Mouse (Mus musculus) hindbrain, postnatal 0 days (tissue): Measurements from ENCODE around the gene Cela2a. TPM values are rescaled to one million over a fixed set of nuclear protein-coding genes. Genes with fewer than 3 reads are reported as not detected.

Source experiments
- ATAC-seq: fragments of 200-750 bp; cut with Nextera tagmentation; 2 replicates; pipeline ENCODE4 v1.8.0; 2017; ENCODE audit warnings: mild to moderate bottlenecking, moderate TSS enrichment, moderate library complexity
- DNase-seq: peaks from one replicate; pipeline ENCODE4 v3.0.0-alpha.2; 2015; ENCODE audit warnings: low spot score
- H3K27ac ChIP-seq: fragments of 300-500 bp; sonication (generic); 2 replicates; pipeline ENCODE4 v1.5.1; 2014; ENCODE audit warnings: mild to moderate bottlenecking
- H3K27me3 ChIP-seq: fragments of 300-500 bp; sonication (generic); 2 replicates; pipeline ENCODE4 v1.6.1; 2014; ENCODE audit warnings: low read length, mixed read lengths; ENCODE audit not compliant: insufficient read depth
- H3K36me3 ChIP-seq: fragments of 300-500 bp; sonication (generic); 2 replicates; pipeline ENCODE4 v1.6.1; 2014; ENCODE audit warnings: low read length, mixed read lengths; ENCODE audit not compliant: insufficient read depth
- H3K4me1 ChIP-seq: fragments of 300-500 bp; sonication (generic); 2 replicates; pipeline ENCODE4 v1.6.1; 2014; ENCODE audit warnings: antibody characterized with exemption, low read length, mixed read lengths; ENCODE audit not compliant: insufficient read depth
- H3K4me2 ChIP-seq: fragments of 300-500 bp; sonication (generic); 2 replicates; pipeline ENCODE4 v1.6.1; 2014; ENCODE audit warnings: low read depth, mild to moderate bottlenecking, low read length, moderate library complexity, mixed read lengths
- H3K4me3 ChIP-seq: fragments of 300-500 bp; sonication (generic); 2 replicates; pipeline ENCODE4 v1.5.1; 2014; ENCODE audit warnings: low read length
- H3K9ac ChIP-seq: fragments of 300-500 bp; sonication (generic); replicated peaks from 2 replicates; pipeline ENCODE4 v1.6.1; 2014; ENCODE audit warnings: mild to moderate bottlenecking, low read length, moderate library complexity, mixed read lengths
- H3K9me3 ChIP-seq: fragments of 300-500 bp; sonication (generic); 2 replicates; pipeline ENCODE4 v1.6.1; 2016; ENCODE audit warnings: low read length, mixed read lengths
- CTCF ChIP-seq: IDR thresholded peaks from 2 replicates; pipeline ENCODE4 v1.5.1; 2016; ENCODE audit warnings: antibody characterized with exemption, control low read depth, low read depth
- WGBS: fragments of 180-500 bp; shearing (Covaris S2); extraction: QIAGEN DNeasy Blood & Tissue Kit; methylation state at CpG from one replicate; pipeline ENCODE4 v1.1.7; 2014; 5-methylcytosine and 5-hydroxymethylcytosine counted together
- polyA plus RNA-seq: library from polyadenylated mRNA; unstranded; fragments of >200 nt; fragmentation: Nextera tagmentation; extraction: Ambion mirVana; gene quantifications from 2 replicates; pipeline ENCODE4 v1.2.1, GENCODE M21; 2015
- total RNA-seq: library from RNA; depleted of rRNA; stranded (reverse); fragments of >200 nt; gene quantifications from 2 replicates; pipeline ENCODE4 v1.2.3, GENCODE M21; 2014

Gene Cela2a
- total and polyA plus RNA-seq, 2 experiments from 2014 or later = 0.26 TPM; not detected in 1

DNA sequence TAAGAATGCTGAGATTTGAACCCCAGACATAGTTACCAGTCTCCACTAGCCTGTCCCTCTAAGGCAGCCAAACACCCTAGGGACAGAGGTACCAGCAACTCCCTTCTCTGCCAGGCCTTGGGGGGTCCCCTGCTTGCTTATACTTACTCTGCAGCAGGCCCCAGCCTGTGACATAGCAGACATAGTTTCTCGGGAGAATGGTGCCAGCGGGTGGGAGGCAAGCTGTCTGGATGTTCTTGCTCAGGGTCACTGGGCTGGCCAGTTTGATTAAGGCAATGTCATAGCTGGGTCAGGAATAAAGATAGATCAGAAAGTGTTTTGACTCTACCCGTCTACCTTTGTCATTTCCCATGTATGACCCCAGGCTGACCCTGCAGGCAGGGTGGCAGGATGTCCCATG, 4.8 kb downstream of the Cela2a start:
- H3K9me3 ChIP-seq = no peaks in the 10 kb centered on the region
- no peaks in the 10 kb centered on the region for H3K4me1 ChIP-seq
- H3K9ac ChIP-seq = no peak overlapping the region
- TF ChIP-seq CTCF = no peak
- ATAC-seq = no peak
- H3K27ac ChIP-seq = no peak overlapping the region
- no peaks in the 10 kb centered on the region for H3K36me3 ChIP-seq
- no peak overlapping the region for H3K4me3 ChIP-seq
- no peak overlapping the region for H3K4me2 ChIP-seq
- no peaks in the 10 kb centered on the region for H3K27me3 ChIP-seq
- 63% methylated on average over 3 of the region's 3 CpGs for WGBS
- no peak for DNase-seq

DNA sequence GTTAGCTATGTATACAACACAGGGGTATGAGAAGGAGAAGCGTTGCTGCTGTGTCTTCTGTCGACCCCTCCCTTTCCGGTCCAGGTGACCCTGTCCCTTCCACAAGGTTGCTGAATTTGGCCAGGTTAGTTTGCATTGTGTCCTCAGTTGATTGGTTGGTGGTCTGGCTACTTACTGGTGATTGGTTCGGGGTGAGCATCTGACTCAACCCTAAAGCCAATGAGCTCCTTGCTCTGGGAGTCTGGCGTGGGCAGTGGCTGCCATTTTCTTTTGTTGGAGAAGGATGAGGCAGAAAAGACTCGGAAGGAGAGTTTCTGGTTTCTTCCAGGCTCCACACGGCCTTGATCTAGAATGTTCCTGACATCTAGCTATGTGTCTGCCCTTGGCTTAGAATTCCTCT, 6.6 kb downstream of the Cela2a start:
- Histone ChIP-seq H3K4me2 (no peak overlapping the region), H3K9me3 (no peaks in the 10 kb centered on the region), H3K27ac (no peak overlapping the region), H3K36me3 (peaks cover 14% of the 10 kb centered on the region; the same call in 1 of the 2 replicates), H3K4me3 (no peak overlapping the region), H3K4me1 (no peaks in the 10 kb centered on the region), H3K27me3 (no peaks in the 10 kb centered on the region), H3K9ac (no peak overlapping the region)
- no peak for ATAC-seq
- TF ChIP-seq CTCF = no peak
- DNase-seq = no peak
- 94% methylated on average over 7 of the region's 7 CpGs for WGBS

DNA sequence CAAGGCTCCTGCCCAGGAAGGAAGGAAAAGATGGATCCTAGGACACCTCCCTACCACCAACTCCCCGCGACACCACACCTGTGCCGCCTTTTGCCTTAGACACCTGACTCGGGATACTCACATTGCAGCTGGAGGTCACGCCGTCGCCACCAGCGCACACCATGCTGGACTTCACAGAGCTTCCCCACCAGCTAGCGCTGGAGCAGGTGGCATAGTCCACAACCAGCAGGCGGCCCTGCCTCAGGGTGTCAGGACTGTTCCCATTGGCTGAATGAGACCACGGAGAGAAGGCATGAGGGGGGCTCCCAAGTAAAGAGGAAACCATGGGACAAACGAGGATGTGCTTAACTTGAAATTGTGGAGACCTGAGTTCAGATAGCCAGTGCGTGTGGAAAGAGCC, 7.1 kb downstream of the Cela2a start:
- WGBS = 89% methylated on average over 13 of the region's 13 CpGs
- Histone ChIP-seq H3K36me3 (peaks cover 18% of the 10 kb centered on the region; the same call in 1 of the 2 replicates), H3K9me3 (no peaks in the 10 kb centered on the region), H3K4me1 (no peaks in the 10 kb centered on the region), H3K9ac (no peak overlapping the region), H3K27me3 (no peaks in the 10 kb centered on the region), H3K4me3 (no peak overlapping the region), H3K27ac (no peak overlapping the region), H3K4me2 (no peak overlapping the region)
- no peak for TF ChIP-seq CTCF
- ATAC-seq = no peak
- no peak for DNase-seq

DNA sequence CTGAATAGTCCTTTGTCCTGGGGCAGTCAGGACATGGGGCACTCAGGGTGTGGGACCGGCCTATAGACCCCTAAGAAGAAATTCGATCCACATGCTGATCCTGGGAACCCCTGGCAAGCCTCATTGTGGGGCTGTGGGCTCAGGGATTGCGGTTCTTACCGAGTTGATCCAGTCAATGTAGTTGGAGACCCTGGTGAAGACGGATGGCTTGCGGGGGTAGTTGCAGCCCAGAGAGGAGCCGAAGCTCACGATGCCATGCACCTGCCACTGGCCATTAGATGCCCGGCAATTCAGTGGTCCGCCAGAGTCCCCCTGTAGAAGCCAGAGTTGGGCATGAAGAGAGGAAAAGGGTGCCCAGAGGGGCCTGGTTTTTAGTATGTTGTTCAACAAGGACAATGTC, 8.3 kb downstream of the Cela2a start:
- WGBS = 63% methylated on average over 10 of the region's 10 CpGs
- Histone ChIP-seq H3K9ac (no peak overlapping the region), H3K36me3 (peaks cover 28% of the 10 kb centered on the region), H3K4me2 (no peak overlapping the region), H3K9me3 (no peaks in the 10 kb centered on the region), H3K4me1 (no peaks in the 10 kb centered on the region), H3K4me3 (no peak overlapping the region), H3K27ac (no peak overlapping the region), H3K27me3 (no peaks in the 10 kb centered on the region)
- DNase-seq (no peak), ATAC-seq (no peak)
- TF ChIP-seq CTCF = no peak

DNA sequence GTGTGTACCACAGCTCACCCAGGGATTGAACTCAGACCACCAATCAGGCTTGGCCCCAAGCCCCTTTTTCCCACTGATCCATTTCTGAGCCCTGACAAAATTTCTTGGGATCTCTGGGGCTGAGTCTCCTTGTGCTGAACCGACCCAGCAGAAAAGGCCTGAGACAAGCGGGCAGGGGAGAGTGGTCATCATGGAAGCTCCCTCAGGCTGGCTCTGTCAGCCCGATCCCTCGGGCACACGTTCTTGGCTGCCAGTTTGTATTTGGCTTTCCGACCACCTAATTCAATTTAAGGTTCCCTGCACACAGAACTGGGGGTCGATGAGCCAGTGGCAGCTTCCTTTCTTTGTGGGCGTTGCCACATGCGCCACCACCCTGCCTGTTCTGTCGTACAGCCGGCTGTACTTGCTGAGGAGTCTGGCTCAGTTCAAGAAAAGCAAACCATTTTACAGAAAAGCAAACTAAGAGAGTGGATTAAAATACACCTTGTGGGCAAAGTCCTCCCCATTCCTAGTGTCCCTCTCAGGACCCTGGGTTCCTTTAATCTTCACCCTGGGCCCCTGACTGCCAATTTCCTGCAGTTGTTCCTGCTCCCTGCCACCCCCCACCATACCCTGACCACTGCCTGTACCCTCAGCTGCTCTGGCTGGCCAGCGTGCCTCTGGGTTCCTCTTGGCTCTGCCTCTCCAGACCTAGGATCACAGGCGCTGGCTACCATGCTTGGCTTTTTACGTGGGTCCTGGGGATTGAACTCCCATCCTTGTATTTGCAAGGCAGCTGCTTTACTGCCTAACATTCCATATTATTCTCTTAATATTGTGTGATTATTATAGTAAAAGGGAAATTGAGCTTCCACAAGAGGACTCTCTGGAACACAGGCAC, 8.9 kb downstream of the Cela2a start:
- ATAC-seq = no peak
- no peak overlapping the region for H3K4me3 ChIP-seq
- H3K36me3 ChIP-seq = peaks cover 35% of the 10 kb centered on the region
- no peak overlapping the region for H3K9ac ChIP-seq
- no peaks in the 10 kb centered on the region for H3K27me3 ChIP-seq
- 51% methylated on average over 14 of the region's 14 CpGs for WGBS
- no peak overlapping the region; the same call in 1 of the 2 replicates for H3K27ac ChIP-seq
- H3K4me2 ChIP-seq = no peak overlapping the region
- H3K4me1 ChIP-seq = no peaks in the 10 kb centered on the region
- no peaks in the 10 kb centered on the region for H3K9me3 ChIP-seq
- peak; percentile 5 for DNase-seq
- no peak for TF ChIP-seq CTCF

DNA sequence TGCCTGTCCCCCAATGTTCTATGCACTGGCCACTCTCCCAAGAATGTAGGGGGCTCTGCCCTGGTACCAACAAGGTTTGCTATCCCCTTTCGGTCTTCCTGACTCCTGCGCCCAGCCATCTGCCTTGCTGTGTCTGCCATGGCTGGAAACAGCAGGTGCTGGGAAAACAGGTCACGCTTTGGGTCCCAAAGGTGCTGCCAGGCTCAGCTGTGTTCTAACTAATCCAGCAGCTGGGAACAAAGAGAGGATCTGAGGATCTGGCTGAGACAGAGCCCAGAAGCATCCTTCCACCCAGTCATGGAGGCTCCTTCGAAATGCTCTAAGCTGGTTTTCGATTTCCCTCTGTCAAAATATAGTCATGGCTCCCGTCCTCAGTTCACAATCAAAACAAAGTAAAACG, 9.7 kb downstream of the Cela2a start:
- DNase-seq = peak; percentile 25

DNA sequence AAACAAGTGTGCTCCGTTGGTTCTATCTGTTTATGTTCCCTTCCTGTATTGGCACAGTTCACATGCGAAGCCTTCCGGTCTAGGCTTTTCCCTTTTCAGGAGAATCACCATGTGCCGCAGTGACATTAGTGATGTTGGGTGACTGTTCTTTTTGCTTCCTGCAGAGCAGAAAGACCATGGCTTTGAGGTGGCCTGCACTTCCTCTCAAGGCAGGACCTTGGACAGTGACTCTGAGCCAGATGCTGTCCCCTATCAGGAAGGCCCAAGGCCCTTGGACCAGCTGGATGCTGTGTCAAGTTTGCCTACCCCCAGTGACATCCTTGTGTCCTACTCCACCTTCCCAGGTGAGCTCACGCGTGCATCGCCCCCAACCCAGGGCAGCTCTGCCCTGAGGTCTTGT, 14.6 kb downstream of the Cela2a start:
- no peak overlapping the region for H3K9ac ChIP-seq
- H3K4me1 ChIP-seq = no peaks in the 10 kb centered on the region
- H3K36me3 ChIP-seq = peaks cover 75% of the 10 kb centered on the region
- ATAC-seq (no peak), DNase-seq (no peak)
- no peak overlapping the region for H3K4me2 ChIP-seq
- no peak overlapping the region for H3K4me3 ChIP-seq
- no peaks in the 10 kb centered on the region for H3K27me3 ChIP-seq
- H3K27ac ChIP-seq = no peak overlapping the region
- WGBS = 92% methylated on average over 7 of the region's 7 CpGs
- H3K9me3 ChIP-seq = no peaks in the 10 kb centered on the region
- TF ChIP-seq CTCF = no peak

More for the DNA sequence above, 9.7 kb downstream of the Cela2a start:
- H3K4me1 ChIP-seq = no peaks in the 10 kb centered on the region
- H3K9ac ChIP-seq = no peak overlapping the region
- WGBS = 65% methylated on average over 7 of the region's 7 CpGs
- H3K4me2 ChIP-seq = no peak overlapping the region
- H3K4me3 ChIP-seq = no peak overlapping the region
- no peak overlapping the region for H3K27ac ChIP-seq
- TF ChIP-seq CTCF = no peak
- H3K9me3 ChIP-seq = no peaks in the 10 kb centered on the region
- ATAC-seq = peak; percentile 41
- H3K36me3 ChIP-seq = peaks cover 43% of the 10 kb centered on the region
- no peaks in the 10 kb centered on the region for H3K27me3 ChIP-seq
